Mouse (Mus musculus): ENCODE measurements around the gene Pimreg.

DNA sequence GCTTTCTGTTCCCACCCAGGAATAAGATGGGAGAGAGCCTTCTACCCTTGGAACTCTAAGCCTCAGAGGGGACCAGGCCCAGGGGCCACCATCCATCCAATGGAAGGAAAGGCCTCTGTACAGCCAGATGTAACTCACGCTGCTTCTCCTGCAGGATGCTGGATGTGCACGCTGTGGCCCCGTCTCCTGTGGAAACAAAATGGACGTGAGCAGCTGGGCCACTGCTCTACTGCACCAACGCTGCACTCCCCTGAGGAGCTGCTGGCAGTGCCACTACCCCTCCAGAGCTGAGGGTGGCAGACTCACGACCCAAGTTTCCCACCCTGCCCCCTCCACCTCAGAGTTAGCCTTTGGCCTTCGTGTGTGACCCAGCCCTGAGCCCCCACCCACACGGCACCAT, 50.6 kb downstream of the Pimreg start:
- TF ChIP-seq CTCF (IDR thresholded peaks at IDR 0.05) (no peak), EP300 (IDR thresholded peaks at IDR 0.05) (no peak)
